Mouse (Mus musculus) lung, postnatal 0 days (tissue): ENCODE data around the gene Aif1. TPM values are rescaled to one million over a fixed set of nuclear protein-coding genes. Genes with fewer than 3 reads are reported as not detected.
A peak's percentile ranks its signal among the peaks of the same experiment; 100 is the strongest.

Experiments
- ATAC-seq: fragments of 200-750 bp; cut with Nextera tagmentation; 2 replicates; pipeline ENCODE4 v1.8.0; 2017; ENCODE audit warnings: moderate library complexity
- DNase-seq: peaks from one replicate; pipeline ENCODE4 v3.0.0-alpha.2; 2016; ENCODE audit warnings: low spot score
- H3K27ac ChIP-seq: fragments of 300-500 bp; sonication (generic); 2 replicates; pipeline ENCODE4 v1.5.1; 2014; ENCODE audit warnings: antibody characterized with exemption, mild to moderate bottlenecking, low read length, mixed read lengths
- H3K27me3 ChIP-seq: fragments of 300-500 bp; sonication (generic); replicated peaks from 2 replicates; pipeline ENCODE4 v1.6.1; 2014; ENCODE audit warnings: low read length, mixed read lengths; ENCODE audit not compliant: insufficient read depth
- H3K36me3 ChIP-seq: fragments of 300-500 bp; sonication (generic); 2 replicates; pipeline ENCODE4 v1.6.1; 2014; ENCODE audit warnings: low read length, mixed read lengths; ENCODE audit not compliant: insufficient read depth
- H3K4me1 ChIP-seq: fragments of 300-500 bp; sonication (generic); 2 replicates; pipeline ENCODE4 v1.6.1; 2014; ENCODE audit warnings: antibody characterized with exemption, low read depth, low read length, mixed read lengths; ENCODE audit not compliant: insufficient read depth
- H3K4me2 ChIP-seq: fragments of 300-500 bp; sonication (generic); replicated peaks from 2 replicates; pipeline ENCODE4 v1.6.1; 2014; ENCODE audit warnings: low read depth, mild to moderate bottlenecking, low read length, moderate library complexity, mixed read lengths
- H3K4me3 ChIP-seq: fragments of 300-500 bp; sonication (generic); 2 replicates; pipeline ENCODE4 v1.5.1; 2014; ENCODE audit warnings: low read depth, low read length
- H3K9ac ChIP-seq: fragments of 300-500 bp; sonication (generic); replicated peaks from 2 replicates; pipeline ENCODE4 v1.6.1; 2014; ENCODE audit warnings: low read depth, mild to moderate bottlenecking
- H3K9me3 ChIP-seq: fragments of 300-500 bp; sonication (generic); 2 replicates; pipeline ENCODE4 v1.6.1; 2016; ENCODE audit warnings: low read length, mixed read lengths
- CTCF ChIP-seq: IDR thresholded peaks from 2 replicates; pipeline ENCODE4 v1.5.1; 2016; ENCODE audit warnings: antibody characterized with exemption, mild to moderate bottlenecking
- EP300 ChIP-seq: IDR thresholded peaks from 2 replicates; pipeline ENCODE4 v1.6.1; 2016; ENCODE audit warnings: antibody characterized with exemption, mild to moderate bottlenecking, control low read depth
- WGBS: fragments of 180-500 bp; shearing (Covaris S2); extraction: QIAGEN DNeasy Blood & Tissue Kit; methylation state at CpG from one replicate; pipeline ENCODE4 v1.1.7; 2014; 5-methylcytosine and 5-hydroxymethylcytosine counted together
- polyA plus RNA-seq: library from polyadenylated mRNA; unstranded; fragments of >200 nt; fragmentation: Nextera tagmentation; extraction: Ambion mirVana; gene quantifications from 2 replicates; pipeline ENCODE4 v1.2.1, GENCODE M21; 2015

The Aif1 gene
- polyA plus RNA-seq, 1 experiment from 2014 or later = 10.3 TPM

- Histone ChIP-seq H3K36me3 (no peaks in the 10 kb centered on the region), H3K4me3 (no peak overlapping the region), H3K9ac (no peak overlapping the region), H3K4me2 (no peak overlapping the region), H3K4me1 (no peaks in the 10 kb centered on the region), H3K27me3 (no peaks in the 10 kb centered on the region), H3K27ac (no peak overlapping the region), H3K9me3 (no peaks in the 10 kb centered on the region)
- TF ChIP-seq EP300 (no peak), CTCF (no peak)
- ATAC-seq (no peak), DNase-seq (no peak)
- WGBS = 49% methylated on average over 3 of the region's 3 CpGs
Measured at GRCm38 (mm10) chr17:35173329-35173728, 2.5 kb downstream of the Aif1 start.

- ATAC-seq = no peak
- TF ChIP-seq EP300 (no peak), CTCF (no peak)
- no peaks in the 10 kb centered on the region for H3K27me3 ChIP-seq
- no peak for DNase-seq
- H3K4me1 ChIP-seq = no peaks in the 10 kb centered on the region
- WGBS = 61% methylated on average over 11 of the region's 11 CpGs
- no peak overlapping the region for H3K4me3 ChIP-seq
- H3K27ac ChIP-seq = no peak overlapping the region
- no peak overlapping the region for H3K4me2 ChIP-seq
- H3K9ac ChIP-seq = no peak overlapping the region
- no peaks in the 10 kb centered on the region for H3K36me3 ChIP-seq
- no peaks in the 10 kb centered on the region for H3K9me3 ChIP-seq
Measured at GRCm38 (mm10) chr17:35172445-35173234, 3.2 kb downstream of the Aif1 start.

GRCm38 (mm10) chr17:35168541-35169207 is 7.2 kb downstream of the Aif1 start:
- no peak overlapping the region for H3K4me2 ChIP-seq
- ATAC-seq = no peak
- no peaks in the 10 kb centered on the region for H3K36me3 ChIP-seq
- H3K27me3 ChIP-seq = no peaks in the 10 kb centered on the region
- TF ChIP-seq CTCF = peak; percentile 76
- TF ChIP-seq EP300 = no peak
- no peak overlapping the region for H3K4me3 ChIP-seq
- peaks cover 7% of the 10 kb centered on the region; the same call in 1 of the 2 replicates for H3K4me1 ChIP-seq
- H3K9me3 ChIP-seq = no peaks in the 10 kb centered on the region
- no peak overlapping the region for H3K9ac ChIP-seq
- 17% methylated on average over 4 of the region's 4 CpGs for WGBS
- DNase-seq = peak; percentile 82
- no peak overlapping the region for H3K27ac ChIP-seq

- H3K4me2 ChIP-seq = no peak overlapping the region
- TF ChIP-seq EP300 (no peak), CTCF (no peak)
- H3K9me3 ChIP-seq = no peaks in the 10 kb centered on the region
- H3K4me1 ChIP-seq = peaks cover 7% of the 10 kb centered on the region; the same call in 1 of the 2 replicates
- H3K36me3 ChIP-seq = no peaks in the 10 kb centered on the region
- no peak overlapping the region for H3K9ac ChIP-seq
- no peak overlapping the region for H3K4me3 ChIP-seq
- no peaks in the 10 kb centered on the region for H3K27me3 ChIP-seq
- no peak overlapping the region for H3K27ac ChIP-seq
- ATAC-seq (no peak), DNase-seq (no peak)
- 86% methylated on average over 7 of the region's 7 CpGs for WGBS
Measured at GRCm38 (mm10) chr17:35167794-35168193, 8.1 kb downstream of the Aif1 start.

GRCm38 (mm10) chr17:35166352-35167035 is 9.4 kb downstream of the Aif1 start:
- no peak overlapping the region for H3K4me2 ChIP-seq
- 69% methylated on average over 8 of the region's 8 CpGs for WGBS

More at GRCm38 (mm10) chr17:35166352-35167035, 9.4 kb downstream of the Aif1 start:
- no peaks in the 10 kb centered on the region for H3K27me3 ChIP-seq
- H3K27ac ChIP-seq = peak overlapping the region; percentile 96; the same call in 1 of the 2 replicates
- no peak overlapping the region for H3K4me3 ChIP-seq
- ATAC-seq (no peak), DNase-seq (peak; percentile 81)
- peaks cover 12% of the 10 kb centered on the region for H3K4me1 ChIP-seq
- no peak overlapping the region for H3K9ac ChIP-seq
- H3K36me3 ChIP-seq = 0 out of 2 replicates have a peak, but pooled peaks cover 5% of the 10 kb centered on the region
- no peaks in the 10 kb centered on the region for H3K9me3 ChIP-seq
- TF ChIP-seq CTCF (peak; percentile 83), EP300 (no peak)
